Mouse (Mus musculus) kidney, embryonic 16.5 days (tissue): ENCODE data around the gene Abca16. TPM values are rescaled to one million over a fixed set of nuclear protein-coding genes. Genes with fewer than 3 reads are reported as not detected.

Source experiments
- ATAC-seq: fragments of 200-750 bp; cut with Nextera tagmentation; 2 replicates; pipeline ENCODE4 v1.8.0; 2017; ENCODE audit warnings: moderate TSS enrichment; ENCODE audit not compliant: low FRiP score, low TSS enrichment
- H3K27ac ChIP-seq: fragments of 300-500 bp; sonication (generic); 2 replicates; pipeline ENCODE4 v1.5.1; 2014; ENCODE audit warnings: low read length
- H3K27me3 ChIP-seq: fragments of 300-500 bp; sonication (generic); 2 replicates; pipeline ENCODE4 v1.6.1; 2014; ENCODE audit warnings: low read length, control low read depth, mixed read lengths; ENCODE audit not compliant: insufficient read depth
- H3K36me3 ChIP-seq: fragments of 300-500 bp; sonication (generic); 2 replicates; pipeline ENCODE4 v1.6.1; 2014; ENCODE audit warnings: low read length, control low read depth, mixed read lengths; ENCODE audit not compliant: insufficient read depth
- H3K4me1 ChIP-seq: fragments of 300-500 bp; sonication (generic); 2 replicates; pipeline ENCODE4 v1.6.1; 2014; ENCODE audit warnings: low read length, control low read depth, mixed read lengths; ENCODE audit not compliant: insufficient read depth
- H3K4me2 ChIP-seq: fragments of 300-500 bp; sonication (generic); replicated peaks from 2 replicates; pipeline ENCODE4 v1.6.1; 2014; ENCODE audit warnings: low read depth, low read length
- H3K4me3 ChIP-seq: fragments of 300-500 bp; sonication (generic); 2 replicates; pipeline ENCODE4 v1.5.1; 2014; ENCODE audit warnings: mild to moderate bottlenecking, low read length
- H3K9ac ChIP-seq: fragments of 300-500 bp; sonication (generic); replicated peaks from 2 replicates; pipeline ENCODE4 v1.6.1; 2014; ENCODE audit warnings: low read length
- H3K9me3 ChIP-seq: fragments of 300-500 bp; sonication (generic); 2 replicates; pipeline ENCODE4 v1.6.1; 2016; ENCODE audit warnings: low read length, control low read depth
- WGBS: fragments of 180-500 bp; shearing (Covaris S2); extraction: QIAGEN DNeasy Blood & Tissue Kit; methylation state at CpG from one replicate; pipeline ENCODE4 v1.1.7; 2014; 5-methylcytosine and 5-hydroxymethylcytosine counted together
- polyA plus RNA-seq: library from polyadenylated mRNA; unstranded; fragments of >200 nt; fragmentation: Nextera tagmentation; extraction: Ambion mirVana; gene quantifications from 2 replicates; pipeline ENCODE4 v1.2.1, GENCODE M21; 2015

The Abca16 gene
- polyA plus RNA-seq, 1 experiment from 2014 or later = not detected

GRCm38 (mm10) chr7:120567366-120567765 lies 157.9 kb downstream of the Abca16 start:
- no peaks in the 10 kb centered on the region for H3K9me3 ChIP-seq
- no peak for ATAC-seq
- no peak overlapping the region for H3K9ac ChIP-seq
- no peak overlapping the region for H3K4me2 ChIP-seq
- no peak overlapping the region for H3K27ac ChIP-seq
- no peak overlapping the region for H3K4me3 ChIP-seq
- H3K27me3 ChIP-seq = no peaks in the 10 kb centered on the region
- H3K36me3 ChIP-seq = no peaks in the 10 kb centered on the region
- WGBS = 39% methylated on average over 8 of the region's 8 CpGs
- H3K4me1 ChIP-seq = no peaks in the 10 kb centered on the region

DNA sequence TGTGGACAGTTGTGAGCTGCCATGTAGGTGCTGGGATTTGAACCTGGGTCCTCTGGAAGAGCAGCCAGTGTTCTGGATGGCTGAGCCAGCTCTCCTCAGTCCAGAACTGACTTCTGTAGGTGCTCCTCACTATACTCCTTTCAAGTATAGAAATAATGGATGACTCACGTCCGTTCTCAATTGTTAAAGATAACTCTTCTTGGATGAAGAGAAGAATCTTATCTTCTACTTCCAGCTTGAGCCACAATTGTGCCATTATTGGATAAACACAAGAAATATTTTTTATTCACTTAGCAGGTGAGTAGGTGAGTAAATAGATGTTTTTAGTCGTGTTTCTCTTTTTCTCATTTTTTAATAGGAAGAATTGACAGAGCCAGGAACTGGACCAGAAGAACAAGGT lies 167.1 kb downstream of the Abca16 start:
- Histone ChIP-seq H3K27ac (no peak overlapping the region), H3K4me3 (no peak overlapping the region), H3K36me3 (no peaks in the 10 kb centered on the region), H3K4me2 (no peak overlapping the region), H3K4me1 (no peaks in the 10 kb centered on the region), H3K27me3 (no peaks in the 10 kb centered on the region), H3K9ac (no peak overlapping the region), H3K9me3 (no peaks in the 10 kb centered on the region)
- no peak for ATAC-seq
- WGBS = 80% methylated on average over 3 of the region's 3 CpGs

Other genes with a start within 250 kb of the Abca16 start
- 3.5 TPM in 2 replicates for gene Anks4b, start 235.8 kb upstream of the Abca16 start, polyA plus RNA-seq
- 71.3 and 77.0 TPM in 2 replicates for gene Crym, start 207.5 kb upstream of the Abca16 start, polyA plus RNA-seq
- not detected in 2 replicates for gene Abca14, start 205.7 kb upstream of the Abca16 start, polyA plus RNA-seq
- gene Abca15, start 81.0 kb upstream of the Abca16 start, polyA plus RNA-seq = not detected in 2 replicates
- gene Uqcrc2, start 225.5 kb downstream of the Abca16 start, polyA plus RNA-seq = 261 and 273 TPM in 2 replicates